Mouse (Mus musculus): ENCODE measurements around the gene Alpk1.

GRCm38 (mm10) chr3:127823886-127824863 lies 43.8 kb upstream of the Alpk1 start:
- TF ChIP-seq CTCF (IDR thresholded peaks at IDR 0.05; ENCODE audit: borderline replicate concordance, insufficient read depth, low read depth, low read length) (no peak), POLR2A (IDR thresholded peaks at IDR 0.05; ENCODE audit: borderline replicate concordance, insufficient read depth, low read length) (no peak)
